Mouse (Mus musculus) kidney, embryonic 14.5 days (tissue): ENCODE measurements around the gene Xndc1. TPM values are rescaled to one million over a fixed set of nuclear protein-coding genes. Genes with fewer than 3 reads are reported as not detected.

ENCODE experiments used
- polyA plus RNA-seq: library from polyadenylated mRNA; unstranded; fragments of >200 nt; fragmentation: Nextera tagmentation; extraction: Ambion mirVana; gene quantifications from 2 replicates; pipeline ENCODE4 v1.2.1, GENCODE M21; 2014

Gene Xndc1
- polyA plus RNA-seq, 1 experiment from 2014 or later = 27.1 TPM

Other genes starting within 250 kb of the Xndc1 start
- gene Phox2a, start 247.2 kb upstream of the Xndc1 start, polyA plus RNA-seq = not detected in 2 replicates
- 24.6 and 45.8 TPM in 2 replicates for gene Inppl1, start 227.3 kb upstream of the Xndc1 start, polyA plus RNA-seq
- 1.6 and 1.9 TPM in 2 replicates for gene Folr2, start 208.3 kb upstream of the Xndc1 start, polyA plus RNA-seq
- 71.4 and 91.0 TPM in 2 replicates for gene Anapc15, start 201.8 kb upstream of the Xndc1 start, polyA plus RNA-seq
- gene Folr1, start 194.7 kb upstream of the Xndc1 start, polyA plus RNA-seq = 27.3 and 30.4 TPM in 2 replicates
- 135 and 152 TPM in 2 replicates for gene Lamtor1, start 159.6 kb upstream of the Xndc1 start, polyA plus RNA-seq
- 0.27 and 0.37 TPM in 2 replicates for gene Tomt, start 159.2 kb upstream of the Xndc1 start, polyA plus RNA-seq
- gene Lrrc51, start 131.6 kb upstream of the Xndc1 start, polyA plus RNA-seq = 10.0 and 14.7 TPM in 2 replicates
- gene Numa1, start 131.4 kb upstream of the Xndc1 start, polyA plus RNA-seq = 69.6 and 110 TPM in 2 replicates
- gene Il18bp, start 46.8 kb upstream of the Xndc1 start, polyA plus RNA-seq = 2.5 and 3.9 TPM in 2 replicates
- 22.3 and 28.8 TPM in 2 replicates for gene Rnf121, start within 50 bp of the Xndc1 start, polyA plus RNA-seq
- gene Xntrpc, start 202 bp downstream of the Xndc1 start, polyA plus RNA-seq = 1.5 and 1.6 TPM in 2 replicates
- not detected in 2 replicates for gene Trpc2, start 17.6 kb downstream of the Xndc1 start, polyA plus RNA-seq
- 0.88 and 1.2 TPM in 2 replicates for gene Art1, start 36.2 kb downstream of the Xndc1 start, polyA plus RNA-seq
- gene Art5, start 44.0 kb downstream of the Xndc1 start, polyA plus RNA-seq = 1.8 and 2.1 TPM in 2 replicates
- gene Chrna10, start 51.3 kb downstream of the Xndc1 start, polyA plus RNA-seq = not detected in 2 replicates
- 37.5 and 55.4 TPM in 2 replicates for gene Nup98, start 144.7 kb downstream of the Xndc1 start, polyA plus RNA-seq
- gene Pgap2, start 144.7 kb downstream of the Xndc1 start, polyA plus RNA-seq = 80.9 and 85.3 TPM in 2 replicates
- 47.6 and 62.6 TPM in 2 replicates for gene Rhog, start 190.5 kb downstream of the Xndc1 start, polyA plus RNA-seq
- gene Stim1, start 202.3 kb downstream of the Xndc1 start, polyA plus RNA-seq = 8.1 and 11.6 TPM in 2 replicates